Comparison of ENCODE assay signal across 27 mouse cellular contexts in the genomic region with DNA sequence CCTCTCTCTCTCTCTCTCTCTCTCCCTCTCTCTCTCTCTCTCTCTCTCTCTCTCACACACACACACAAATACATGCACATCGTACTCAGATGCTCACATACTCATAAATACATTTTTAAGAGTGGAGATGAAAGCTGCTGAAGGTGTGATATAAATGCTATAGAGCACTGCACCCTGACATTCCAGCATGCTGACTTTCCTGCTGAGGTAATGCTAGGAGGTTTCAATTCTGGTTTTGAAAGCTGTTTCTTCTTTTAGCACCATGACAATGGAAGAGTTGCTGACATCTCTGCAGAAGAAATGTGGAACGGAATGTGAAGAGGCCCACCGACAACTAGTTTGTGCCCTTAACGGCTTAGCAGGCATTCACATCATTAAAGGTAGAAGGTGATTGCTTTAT.
"Had no signal": no experiment of that assay in that cellular context is flagged by ENCODE, and none has a peak within 500 bp of the region (broad histone marks: within the 10 kb centered on the region; RNA-seq: fewer than 3 reads in every experiment).

No protein-coding gene starts in this region.

- H3K9ac ChIP-seq: hindbrain, embryonic 12.5 days; hindbrain, embryonic 14.5 days; intestine, embryonic 15.5 days; limb, embryonic 12.5 days; liver, embryonic 13.5 days; liver, embryonic 15.5 days; liver, postnatal 0 days had no signal

- H3K9me3 ChIP-seq: hindbrain, embryonic 10.5 days; hindbrain, embryonic 12.5 days; intestine, embryonic 15.5 days; limb, embryonic 10.5 days; limb, embryonic 12.5 days; liver, embryonic 13.5 days; liver, embryonic 15.5 days had no signal

- DNase-seq: gastrocnemius, adult 2 months; gastrocnemius, postnatal 10 days; gastrocnemius, postnatal 25 days; heart, postnatal 36 days; kidney, adult 18-20 months; kidney, adult 8-10 months; kidney, postnatal 10 days; kidney, postnatal 25 days; kidney, postnatal 4 days; liver; liver, embryonic 13.5 days; liver, postnatal 0 days; lung, adult 2 months had no signal

- H3K27ac ChIP-seq: hindbrain, embryonic 10.5 days; hindbrain, embryonic 12.5 days; hindbrain, embryonic 14.5 days; intestine, embryonic 15.5 days; layer of hippocampus, adult 2 months; left cerebral cortex, adult 2 months; limb, embryonic 10.5 days; limb, embryonic 12.5 days; liver, embryonic 13.5 days; liver, embryonic 15.5 days had no signal

- H3K4me2 ChIP-seq: hindbrain, embryonic 12.5 days; hindbrain, embryonic 14.5 days; intestine, embryonic 15.5 days; limb, embryonic 12.5 days; liver, embryonic 11.5 days; liver, embryonic 13.5 days; liver, embryonic 15.5 days had no signal

- H3K27me3 ChIP-seq: hindbrain, embryonic 12.5 days; intestine, embryonic 15.5 days; limb, embryonic 12.5 days; liver, embryonic 13.5 days; liver, embryonic 15.5 days had no signal

- H3K4me1 ChIP-seq: hindbrain, embryonic 10.5 days; hindbrain, embryonic 12.5 days; intestine, embryonic 15.5 days; limb, embryonic 10.5 days; limb, embryonic 12.5 days; liver, embryonic 13.5 days; liver, embryonic 15.5 days had no signal

- H3K4me3 ChIP-seq: gastrocnemius, adult 2 months; hindbrain, embryonic 10.5 days; hindbrain, embryonic 12.5 days; intestine, embryonic 15.5 days; layer of hippocampus, adult 2 months; left cerebral cortex, adult 2 months; limb, embryonic 10.5 days; limb, embryonic 12.5 days; liver, embryonic 13.5 days; liver, embryonic 15.5 days had no signal

- ATAC-seq: forebrain, embryonic 16.5 days; hindbrain, embryonic 16.5 days; inflammation-experienced regulatory T-cells, adult 6 months; intestine, embryonic 15.5 days; intestine, postnatal 0 days; liver, postnatal 0 days had no signal
